Mouse (Mus musculus) telencephalon, adult 2 months (tissue): ENCODE measurements around the gene Gm28048.

Source experiments
- DNase-seq: peaks from one replicate; pipeline ENCODE4 v3.0.0-alpha.2; 2011; ENCODE audit warnings: low read depth, low spot score

The Gm28048 gene

GRCm38 (mm10) chr11:22891242-22891641, 90.6 kb downstream of the Gm28048 start:
- DNase-seq = no peak

- DNase-seq = peak; percentile 72
These were observed 92.7 kb downstream of the Gm28048 start for GRCm38 (mm10) chr11:22889224-22889623.

- DNase-seq = no peak
These were observed 94.9 kb downstream of the Gm28048 start for GRCm38 (mm10) chr11:22886991-22887390.

- DNase-seq = no peak
These were observed 96.5 kb downstream of the Gm28048 start for GRCm38 (mm10) chr11:22885350-22885749.

GRCm38 (mm10) chr11:22883676-22884075, 98.2 kb downstream of the Gm28048 start:
- DNase-seq = no peak

- DNase-seq = no peak
These were observed 99.0 kb downstream of the Gm28048 start for GRCm38 (mm10) chr11:22882926-22883325.

GRCm38 (mm10) chr11:22880383-22881172, 101.3 kb downstream of the Gm28048 start:
- DNase-seq = no peak

- DNase-seq = no peak
These were observed 102.2 kb downstream of the Gm28048 start for GRCm38 (mm10) chr11:22879645-22880044.

GRCm38 (mm10) chr11:22876680-22877330, 105.1 kb downstream of the Gm28048 start:
- no peak for DNase-seq

- no peak for DNase-seq
These were observed 106.6 kb downstream of the Gm28048 start for GRCm38 (mm10) chr11:22875279-22875678.

GRCm38 (mm10) chr11:22874747-22875146, 107.1 kb downstream of the Gm28048 start:
- DNase-seq = no peak

GRCm38 (mm10) chr11:22873383-22873782, 108.5 kb downstream of the Gm28048 start:
- no peak for DNase-seq

GRCm38 (mm10) chr11:22872307-22872680, 109.6 kb downstream of the Gm28048 start:
- DNase-seq = no peak

- DNase-seq = no peak
These were observed 110.1 kb downstream of the Gm28048 start for GRCm38 (mm10) chr11:22871628-22872306.

GRCm38 (mm10) chr11:22868582-22868981, 113.3 kb downstream of the Gm28048 start:
- DNase-seq = no peak

GRCm38 (mm10) chr11:22867691-22868090, 114.2 kb downstream of the Gm28048 start:
- DNase-seq = no peak

GRCm38 (mm10) chr11:22865635-22866246, 116.1 kb downstream of the Gm28048 start:
- no peak for DNase-seq

GRCm38 (mm10) chr11:22864305-22865060, 117.4 kb downstream of the Gm28048 start:
- no peak for DNase-seq

- no peak for DNase-seq
These were observed 118.3 kb downstream of the Gm28048 start for GRCm38 (mm10) chr11:22863581-22863980.

- DNase-seq = no peak
These were observed 120.6 kb downstream of the Gm28048 start for GRCm38 (mm10) chr11:22861315-22861714.
